Mouse (Mus musculus): ENCODE data around the gene Cxcl10. TPM values are rescaled to one million over a fixed set of nuclear protein-coding genes. Genes with fewer than 3 reads are reported as not detected.

Gene Cxcl10
- polyA plus RNA-seq, 1 experiment = not detected

DNA sequence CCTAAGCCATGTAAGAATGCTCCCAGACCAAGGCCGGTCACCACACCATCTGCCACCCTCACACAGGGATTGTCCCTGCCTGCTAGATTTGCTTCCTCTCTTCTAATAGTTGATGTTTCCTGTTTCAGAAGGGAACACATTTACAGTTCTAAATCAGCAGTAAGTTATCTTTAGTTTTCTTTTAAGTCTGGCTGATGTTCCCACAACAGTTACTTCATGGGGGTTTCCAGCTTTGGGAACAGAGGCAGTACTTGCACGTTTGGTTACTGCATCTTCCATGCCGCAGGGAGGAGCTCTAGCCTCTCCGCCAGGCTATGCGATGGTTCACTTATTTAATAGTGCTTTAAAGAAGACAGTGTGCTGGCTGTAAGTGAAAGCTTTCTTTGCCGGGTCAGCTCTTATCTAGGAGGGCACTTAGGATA lies 26.0 kb upstream of the Cxcl10 start:
- no peak for TF ChIP-seq GATA1 (IDR thresholded peaks at IDR 0.05; ENCODE audit: low read length)

DNA sequence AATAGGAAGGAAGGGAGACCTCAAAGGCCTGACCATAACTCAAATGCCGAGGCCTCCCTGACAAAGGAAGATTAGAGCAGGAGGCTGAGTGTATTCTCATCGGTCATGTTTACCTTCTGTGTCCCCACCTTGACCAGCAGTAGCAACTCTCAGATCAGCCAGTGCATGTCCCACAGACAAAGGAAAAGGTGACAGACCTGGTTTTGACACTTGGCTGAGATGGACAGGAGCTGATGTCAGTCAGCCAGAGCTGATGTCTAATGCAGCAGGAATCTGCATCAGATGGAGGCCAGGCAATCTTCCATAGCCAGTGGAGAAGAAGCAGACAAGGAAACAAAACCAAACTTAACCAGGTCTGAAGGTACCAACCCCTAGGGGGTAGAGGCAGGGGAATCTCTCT lies 23.9 kb upstream of the Cxcl10 start:
- TF ChIP-seq GATA1 (IDR thresholded peaks at IDR 0.05; ENCODE audit: low read length) = no peak

DNA sequence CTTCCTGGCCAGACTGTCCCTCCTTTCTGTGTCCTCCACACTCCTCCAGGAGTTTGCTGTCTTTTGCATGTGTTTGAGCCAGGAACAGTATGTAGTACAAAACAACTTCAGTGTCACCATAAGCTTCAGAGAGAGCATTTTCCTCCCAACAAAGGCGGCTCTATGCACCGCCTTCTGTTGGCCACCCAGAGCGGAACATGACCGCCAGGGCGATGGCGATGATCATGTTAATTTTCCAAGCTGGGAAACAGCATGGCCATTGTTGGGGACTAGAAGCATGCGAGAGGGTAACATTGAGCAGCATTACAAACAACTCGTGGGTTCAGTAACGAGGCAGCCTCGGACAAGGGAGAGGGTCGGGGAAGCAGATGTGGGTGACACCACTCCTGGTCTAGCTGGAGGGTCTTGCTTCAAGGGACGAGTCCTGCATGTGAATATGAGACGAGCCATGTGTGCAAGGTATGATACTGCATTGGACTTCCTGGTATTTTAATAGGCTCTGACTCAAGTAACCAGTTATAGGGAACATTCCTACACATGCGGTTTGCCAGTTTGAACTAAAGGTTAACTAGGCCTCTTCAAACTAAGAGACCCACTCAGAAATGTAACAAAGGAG lies 22.8 kb upstream of the Cxcl10 start:
- TF ChIP-seq GATA1 (IDR thresholded peaks at IDR 0.05; ENCODE audit: low read length) = no peak

DNA sequence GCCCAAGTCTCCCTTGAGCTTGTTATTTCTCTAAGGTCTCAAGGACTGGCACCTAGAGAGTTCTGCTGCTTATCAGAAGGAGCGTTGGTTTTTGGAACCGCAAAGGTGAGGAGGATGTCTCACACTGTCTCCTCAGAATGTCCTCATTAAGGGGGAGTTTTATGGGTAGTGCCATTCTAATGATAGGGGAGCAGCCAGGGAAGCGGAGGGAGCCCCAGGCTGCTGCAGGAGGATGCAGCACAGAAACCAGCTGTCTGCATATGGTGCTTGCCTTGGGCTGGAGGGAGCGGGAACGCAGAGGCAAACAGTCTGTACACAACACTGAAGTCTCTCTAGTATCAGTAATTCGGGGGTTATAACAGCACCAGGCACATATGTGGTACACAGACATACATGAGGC lies 22.2 kb upstream of the Cxcl10 start:
- TF ChIP-seq GATA1 (IDR thresholded peaks at IDR 0.05; ENCODE audit: low read length) = no peak

DNA sequence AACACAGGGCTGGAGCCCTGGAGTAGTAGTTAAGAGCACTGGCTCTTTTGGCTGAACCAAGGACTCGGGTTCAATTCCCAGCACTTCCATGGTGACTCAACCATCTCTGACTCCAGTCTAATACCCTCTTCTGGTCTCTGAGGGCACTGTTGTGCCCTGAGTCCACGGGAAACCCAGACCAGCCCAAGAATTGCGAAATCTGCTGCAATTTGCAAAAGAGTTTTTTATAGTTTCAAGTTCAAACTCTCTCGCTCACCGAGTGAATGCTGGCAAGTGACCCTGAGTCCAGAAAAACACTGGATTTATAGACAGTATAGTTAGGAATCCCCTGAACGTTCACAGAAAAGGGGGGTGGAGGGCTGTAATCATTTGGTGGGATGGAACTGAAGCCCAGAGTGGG lies 21.7 kb upstream of the Cxcl10 start:
- TF ChIP-seq GATA1 (IDR thresholded peaks at IDR 0.05; ENCODE audit: low read length) = no peak

DNA sequence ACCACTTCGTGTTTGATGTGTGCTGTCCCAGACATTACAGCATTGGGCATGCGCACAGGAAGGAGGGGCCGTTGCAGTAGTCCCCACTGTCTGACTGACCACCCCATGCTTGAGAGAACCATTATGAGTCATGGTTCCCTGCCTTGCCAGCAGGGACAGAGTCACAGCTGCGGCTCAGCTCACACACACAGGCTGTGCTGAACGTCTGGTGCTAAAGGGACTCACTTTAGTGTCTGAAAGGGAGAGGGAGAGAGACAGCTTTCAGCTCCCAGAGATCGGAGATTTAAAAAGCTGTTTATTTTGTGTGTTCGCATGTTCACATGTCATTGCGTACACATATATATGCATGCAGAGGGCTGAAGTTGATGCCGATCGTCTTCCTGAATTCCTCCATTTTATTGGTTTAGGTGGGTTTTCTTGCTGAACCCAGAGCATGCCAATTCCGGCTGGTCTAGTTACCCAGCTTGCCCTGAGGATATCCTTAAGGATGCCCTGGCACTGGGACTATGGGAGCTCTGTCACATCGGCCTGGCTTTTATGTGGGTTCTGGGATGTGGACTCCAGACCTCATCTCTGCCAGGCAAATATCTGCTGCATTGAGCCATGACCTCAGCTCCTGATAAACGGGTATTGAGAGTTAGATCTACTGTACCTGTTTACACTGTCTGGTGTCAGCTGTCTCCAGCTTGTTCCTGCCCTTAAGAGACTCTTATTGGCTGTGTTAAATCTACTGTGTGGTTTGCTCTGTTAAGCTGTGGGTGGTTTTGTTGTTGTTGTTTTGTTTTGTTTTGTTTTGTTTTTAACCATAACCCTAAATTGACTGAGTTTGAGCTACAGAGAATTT lies 20.7 kb upstream of the Cxcl10 start:
- no peak for TF ChIP-seq GATA1 (IDR thresholded peaks at IDR 0.05; ENCODE audit: low read length)

DNA sequence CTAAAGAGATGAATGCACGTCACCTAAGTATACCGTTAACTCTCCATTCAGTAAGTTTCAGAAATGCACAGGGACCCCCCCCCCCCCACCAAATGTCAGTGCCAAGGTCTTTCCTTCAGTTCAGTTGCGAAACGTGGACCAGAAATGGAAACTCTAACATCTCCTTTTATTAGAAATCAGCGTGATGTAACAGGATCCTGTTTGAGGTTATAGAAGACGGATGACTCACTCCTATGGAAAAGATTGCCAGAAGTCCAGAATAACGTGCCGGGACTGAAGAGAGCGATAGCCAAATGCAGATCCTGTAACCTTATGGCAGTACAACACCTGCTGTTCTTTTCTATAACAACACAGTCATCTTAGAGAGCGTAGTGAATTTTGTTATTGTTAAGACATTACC lies 19.7 kb upstream of the Cxcl10 start:
- no peak for TF ChIP-seq GATA1 (IDR thresholded peaks at IDR 0.05; ENCODE audit: low read length)

DNA sequence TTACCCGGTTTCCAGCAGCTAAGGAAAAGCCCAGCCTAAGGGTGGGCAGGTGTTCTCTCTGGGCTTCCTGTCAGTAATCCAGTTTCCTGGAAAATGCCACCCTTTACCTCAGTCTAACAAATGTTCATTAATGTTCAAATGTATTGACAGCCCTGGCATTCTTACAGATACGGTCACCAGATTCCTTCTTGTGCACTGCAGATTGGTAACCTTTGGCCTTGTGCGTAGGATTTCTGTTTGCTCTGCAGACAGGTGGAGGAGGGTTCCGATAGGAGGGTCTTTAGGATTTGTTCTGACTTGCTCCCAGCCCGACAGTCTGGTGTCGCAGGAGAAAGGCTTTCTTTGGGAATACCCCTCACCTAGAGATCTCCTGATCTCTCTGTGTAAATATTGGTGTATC lies 17.9 kb upstream of the Cxcl10 start:
- no peak for TF ChIP-seq GATA1 (IDR thresholded peaks at IDR 0.05; ENCODE audit: low read length)

DNA sequence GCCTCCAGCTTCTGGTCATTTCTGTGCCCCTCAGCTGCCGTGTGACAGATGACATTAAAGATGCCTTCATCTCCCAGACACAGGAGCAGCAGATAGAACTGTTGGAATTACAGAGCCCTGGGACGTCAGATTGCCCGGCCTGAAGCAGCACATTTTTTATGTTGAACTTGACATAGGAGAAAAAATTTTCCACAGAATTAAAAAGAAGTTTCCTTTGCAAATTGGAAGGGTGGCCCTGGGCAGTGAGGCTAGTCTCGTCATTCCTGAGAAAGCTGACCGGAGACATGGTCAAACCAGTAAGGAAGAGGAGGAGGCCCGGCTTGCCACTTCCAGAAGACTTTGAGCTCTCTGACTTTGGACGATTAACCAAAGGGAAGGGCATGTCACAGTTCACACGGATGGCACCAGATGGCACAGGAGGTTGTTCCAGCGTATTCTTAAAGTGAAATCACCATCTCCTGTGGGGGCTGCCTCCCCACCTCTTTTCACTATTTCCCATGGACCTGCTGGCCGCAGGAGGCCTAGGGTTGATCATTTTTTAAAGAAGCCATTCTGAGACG lies 16.5 kb upstream of the Cxcl10 start:
- TF ChIP-seq GATA1 (IDR thresholded peaks at IDR 0.05; ENCODE audit: low read length) = no peak

DNA sequence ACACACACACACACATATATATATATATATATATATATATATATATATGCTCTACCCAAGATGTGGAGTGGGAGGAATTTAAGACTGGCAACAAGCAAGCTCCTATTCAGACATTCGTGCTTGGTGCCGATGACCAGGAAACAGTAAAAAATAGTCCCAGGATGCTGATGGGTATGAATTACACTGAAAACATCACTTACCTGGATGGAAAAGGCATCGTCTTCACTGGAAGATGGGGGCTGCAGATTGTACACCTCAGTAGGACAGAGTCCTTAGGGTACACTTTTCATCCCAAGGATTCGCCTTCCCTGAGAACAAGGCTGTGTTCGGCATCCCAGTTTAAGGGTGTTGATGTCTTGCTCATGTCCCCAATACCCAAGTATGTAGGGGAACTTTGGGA lies 15.3 kb upstream of the Cxcl10 start:
- no peak for TF ChIP-seq GATA1 (IDR thresholded peaks at IDR 0.05; ENCODE audit: low read length)

DNA sequence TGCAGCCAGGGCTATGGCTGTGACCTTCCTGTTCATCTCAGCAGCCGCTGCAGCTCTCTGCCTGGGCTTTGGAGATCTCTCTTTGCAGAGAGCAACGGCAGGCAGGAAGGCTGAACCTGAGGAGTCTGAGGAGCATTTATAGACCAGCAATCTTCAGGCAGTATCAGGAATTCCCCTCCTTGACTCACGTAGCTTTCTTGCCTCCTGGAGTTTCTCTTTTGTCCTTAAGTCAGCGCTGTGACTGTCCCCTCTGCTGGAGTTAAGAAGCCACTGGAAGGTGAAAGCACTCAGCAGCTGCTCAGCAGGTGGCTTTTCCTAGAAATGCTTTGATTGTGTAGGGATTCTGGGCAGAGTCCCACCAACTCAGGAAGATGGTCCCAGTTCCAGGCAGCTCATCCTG lies 14.5 kb upstream of the Cxcl10 start:
- TF ChIP-seq GATA1 (IDR thresholded peaks at IDR 0.05; ENCODE audit: low read length) = no peak

DNA sequence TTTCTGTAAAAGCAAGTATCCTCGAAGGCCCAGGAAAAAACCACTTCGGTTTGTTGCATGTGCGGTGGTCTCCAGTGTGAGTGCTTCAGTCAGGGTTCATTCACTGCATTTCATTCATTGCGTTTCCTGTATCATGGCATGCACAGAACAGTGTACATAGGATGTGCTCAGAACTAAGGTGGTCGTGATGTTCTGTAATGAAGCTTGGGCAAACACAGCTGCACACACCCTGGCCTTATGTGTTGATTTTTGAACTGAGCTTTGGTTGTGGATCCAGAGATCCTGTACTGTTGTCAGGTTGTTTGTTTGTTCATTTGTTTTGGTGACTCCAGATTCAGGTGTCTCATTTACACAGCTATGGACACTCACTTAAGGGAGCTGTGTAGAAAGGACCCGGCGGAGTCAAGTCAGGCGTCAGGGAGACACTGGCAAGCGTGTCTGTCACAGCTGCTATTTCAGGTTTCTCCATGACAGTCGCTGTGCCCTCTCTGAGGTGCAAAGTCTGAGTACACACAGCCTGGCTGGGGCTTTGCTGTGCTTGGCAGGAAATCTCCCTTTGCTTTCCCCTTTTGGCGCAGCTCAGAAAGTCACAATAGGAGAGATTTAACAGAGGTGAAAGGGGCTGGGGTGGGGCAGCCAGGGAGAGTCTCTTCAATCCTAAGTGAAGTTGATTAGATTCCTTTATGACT lies 10.2 kb upstream of the Cxcl10 start:
- TF ChIP-seq GATA1 (IDR thresholded peaks at IDR 0.05; ENCODE audit: low read length) = no peak

DNA sequence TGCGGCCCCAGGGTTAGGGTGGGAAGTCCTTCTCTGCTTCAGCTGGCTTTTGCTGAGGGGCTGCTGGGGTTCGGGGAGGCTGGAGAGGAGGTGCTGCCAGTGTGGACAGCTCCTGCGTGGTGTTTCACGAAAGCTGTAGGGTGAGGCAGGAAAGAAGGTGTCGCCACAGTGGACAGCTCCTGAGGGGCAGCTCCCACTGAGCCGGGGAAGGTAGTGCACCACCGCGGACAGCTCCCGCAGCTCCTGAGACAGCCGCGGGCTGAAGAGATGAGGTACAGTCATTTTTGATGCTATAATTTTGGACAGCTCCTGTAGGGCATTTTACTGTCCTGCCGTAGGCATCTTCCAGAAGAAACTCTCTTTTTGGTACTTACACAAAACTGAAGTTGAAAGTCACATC lies 9.3 kb upstream of the Cxcl10 start:
- TF ChIP-seq GATA1 (IDR thresholded peaks at IDR 0.05; ENCODE audit: low read length) = no peak

DNA sequence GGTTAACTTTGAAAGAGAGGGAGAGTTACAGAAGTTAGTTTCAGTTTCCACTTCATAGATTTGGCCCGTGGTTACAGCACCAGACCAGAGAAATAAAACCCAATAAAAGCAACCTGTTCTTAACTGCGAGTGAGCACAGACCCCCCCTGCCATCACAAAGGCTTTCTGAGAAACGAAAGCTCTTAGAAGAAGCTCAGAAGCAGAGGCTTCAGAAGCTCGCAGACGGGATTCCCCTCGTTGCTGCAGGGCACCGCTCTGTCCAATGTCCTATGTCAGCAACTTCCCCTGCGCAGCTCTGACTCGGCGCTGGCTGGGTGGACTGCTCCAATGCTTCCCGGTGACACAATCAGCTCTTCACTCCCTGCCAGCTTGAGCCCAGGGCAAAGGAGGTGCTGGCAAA lies 4.8 kb upstream of the Cxcl10 start:
- TF ChIP-seq GATA1 (IDR thresholded peaks at IDR 0.05; ENCODE audit: low read length) = no peak

DNA sequence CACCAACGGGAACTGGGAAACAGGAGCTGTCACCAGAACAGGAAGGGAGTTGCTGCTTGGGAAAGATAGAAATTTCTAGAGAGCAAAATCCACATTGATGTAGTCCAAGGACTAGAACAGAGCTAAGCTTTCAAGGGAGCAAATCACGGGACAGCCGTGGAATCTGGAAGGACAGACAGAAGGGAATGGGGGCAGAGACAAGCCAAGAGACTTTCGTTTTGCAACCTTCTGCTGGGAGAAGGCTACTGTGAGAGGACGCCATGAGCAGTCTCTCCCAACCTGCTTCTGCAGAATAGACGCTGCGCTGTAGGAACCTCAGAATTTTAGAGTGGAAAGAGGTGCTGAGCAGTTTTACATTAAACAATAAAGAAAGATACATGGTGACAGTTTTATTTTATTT lies 1.0 kb upstream of the Cxcl10 start:
- no peak for TF ChIP-seq GATA1 (IDR thresholded peaks at IDR 0.05; ENCODE audit: low read length)

DNA sequence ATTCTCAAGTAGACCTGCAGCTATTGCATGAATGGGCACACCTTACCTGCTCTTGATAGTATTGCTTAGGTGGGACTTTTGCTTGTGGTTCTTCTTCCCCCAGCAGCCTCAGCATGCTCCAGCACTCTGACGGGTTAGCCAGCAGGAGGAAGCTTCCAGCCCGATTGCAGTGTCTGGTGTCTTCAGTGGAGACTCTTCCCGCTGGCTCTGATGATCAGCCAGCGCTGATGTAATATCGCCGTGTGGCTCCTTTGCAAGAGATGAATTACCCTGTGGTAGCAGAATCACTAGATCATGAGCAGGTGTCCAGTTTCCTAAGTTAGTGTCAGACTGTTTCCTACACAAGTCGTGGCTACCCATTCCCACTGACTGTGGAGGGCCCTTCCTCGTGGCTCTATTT lies 3.7 kb downstream of the Cxcl10 start:
- TF ChIP-seq GATA1 (IDR thresholded peaks at IDR 0.05; ENCODE audit: low read length) = no peak

Measured in G1E-ER4 (cell line).